Mouse (Mus musculus) thymus, adult 2 months (tissue): ENCODE measurements around the gene Tnnt2. TPM values are rescaled to one million over a fixed set of nuclear protein-coding genes. Genes with fewer than 3 reads are reported as not detected.
A peak's percentile ranks its signal among the peaks of the same experiment; 100 is the strongest.

Experiments
- DNase-seq: peaks from one replicate; pipeline ENCODE4 v3.0.0; 2021
- H3K27ac ChIP-seq: fragments of 200-500 bp; 2 replicates; pipeline ENCODE4 v1.5.1; 2012; ENCODE audit warnings: low read length, control low read depth; ENCODE audit not compliant: control insufficient read depth, insufficient read depth
- H3K27me3 ChIP-seq: fragments of 200-500 bp; 2 replicates; pipeline ENCODE4 v1.6.1; 2012; ENCODE audit warnings: mild to moderate bottlenecking, low read length, moderate library complexity, mixed read lengths; ENCODE audit not compliant: control insufficient read depth, insufficient read depth
- H3K36me3 ChIP-seq: fragments of 200-500 bp; 2 replicates; pipeline ENCODE4 v1.6.1; 2012; ENCODE audit warnings: mild to moderate bottlenecking, low read length, moderate library complexity; ENCODE audit not compliant: control insufficient read depth, insufficient read depth
- H3K4me1 ChIP-seq: fragments of 200-500 bp; replicated peaks from 2 replicates; pipeline ENCODE4 v1.6.1; 2012; ENCODE audit warnings: low read length; ENCODE audit not compliant: control insufficient read depth, insufficient read depth
- H3K4me3 ChIP-seq: fragments of 200-500 bp; 2 replicates; pipeline ENCODE4 v1.5.1; 2012; ENCODE audit warnings: mild to moderate bottlenecking, low read length, control low read depth, moderate library complexity; ENCODE audit not compliant: control insufficient read depth, insufficient read depth
- CTCF ChIP-seq: fragments of 200-500 bp; IDR thresholded peaks from 2 replicates; pipeline ENCODE4 v1.5.1; 2012; ENCODE audit warnings: mild to moderate bottlenecking, control low read depth, low read length, moderate library complexity, borderline replicate concordance; ENCODE audit not compliant: control insufficient read depth, poor library complexity, insufficient read depth; ENCODE audit errors: extremely low read depth
- POLR2A ChIP-seq: fragments of 200-500 bp; IDR thresholded peaks from 2 replicates; pipeline ENCODE4 v1.6.1; 2012; ENCODE audit warnings: mild to moderate bottlenecking, low read length, control low read depth, moderate library complexity; ENCODE audit not compliant: control insufficient read depth, poor library complexity, insufficient read depth; ENCODE audit errors: extremely low read depth
- WGBS: fragments of 180-500 bp; shearing (Covaris S2); methylation state at CpG from one replicate; pipeline ENCODE4 v1.1.7; 2018; 5-methylcytosine and 5-hydroxymethylcytosine counted together
- polyA plus RNA-seq: library from polyadenylated mRNA; depleted of rRNA; stranded (reverse); fragments of >200 nt; gene quantifications from 2 replicates; pipeline ENCODE4 v1.2.3, GENCODE M21; 2012

The Tnnt2 gene
- polyA plus RNA-seq, 1 experiment, result 90.4 TPM

DNA sequence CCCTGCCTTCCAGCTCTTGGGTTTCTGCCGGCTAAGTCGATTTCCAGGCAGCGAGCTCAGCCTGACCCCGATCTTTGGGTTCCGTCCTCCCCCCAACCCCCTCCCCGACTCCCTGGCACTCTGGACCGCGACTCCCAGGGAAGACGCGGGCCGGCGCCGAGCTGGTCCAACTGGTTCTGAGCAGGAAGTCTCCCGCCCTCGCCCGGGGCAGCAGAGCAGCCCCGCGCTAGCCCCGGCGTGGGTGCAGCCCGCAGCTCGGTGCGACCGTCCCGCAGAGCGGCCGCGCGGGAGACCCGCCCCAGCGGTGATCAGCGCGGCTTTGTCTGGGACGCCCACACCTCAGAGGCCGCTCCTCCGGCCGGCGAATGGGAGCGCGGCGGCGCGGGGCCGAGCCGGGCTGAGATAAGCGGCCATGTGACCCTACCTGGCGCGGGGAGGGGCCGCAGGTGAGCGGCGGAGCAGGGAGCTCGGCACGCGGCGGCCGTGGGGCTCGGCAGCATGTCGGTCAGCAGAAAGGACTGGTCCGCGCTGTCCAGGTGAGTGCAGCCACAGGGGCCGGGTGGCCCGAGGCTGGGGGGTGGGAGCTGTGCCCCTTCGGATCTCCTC lies 17.6 kb upstream of the Tnnt2 start, which contains the start of gene Lad1:
TSS of gene Lad1 (plus strand) at position 118 of the 606 bp plus-strand sequence.
- Histone ChIP-seq H3K27me3 (peaks cover 9% of the 10 kb centered on the region), H3K27ac (no peak within 1 kb of the TSS), H3K4me3 (peak within 1 kb of the TSS; percentile 27), H3K4me1 (peaks cover 36% of the 10 kb centered on the region), H3K36me3 (no peaks in the 10 kb centered on the region)
- TF ChIP-seq CTCF, result no peak
- 0 out of 2 replicates have a peak, but pooled peaks have one; percentile 22 for TF ChIP-seq POLR2A
- no peak for DNase-seq
- WGBS, result 1% methylated on average over 63 of the region's 63 CpGs

DNA sequence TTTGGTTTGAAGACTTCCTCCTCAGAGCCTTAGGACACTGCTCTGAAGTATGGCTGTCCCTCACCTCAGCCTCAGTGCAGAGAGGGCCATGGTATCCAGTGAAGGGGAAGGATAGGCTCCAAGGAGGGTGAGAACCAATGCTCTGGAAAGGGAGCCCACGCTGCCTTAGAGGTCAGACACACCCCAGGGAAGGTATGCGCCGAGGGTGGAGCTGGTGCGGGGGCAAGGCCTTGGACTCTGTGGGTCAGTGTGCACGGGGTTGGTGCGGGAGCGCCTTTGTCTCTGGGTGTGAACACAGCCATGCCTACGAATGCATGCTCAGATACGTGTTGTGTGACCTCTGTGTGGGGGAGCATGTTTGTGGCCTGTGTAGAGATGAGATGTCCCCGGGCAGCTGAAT lies 16.1 kb upstream of the Tnnt2 start:
- no peak for DNase-seq
- WGBS, result 95% methylated on average over 10 of the region's 10 CpGs
- no peaks in the 10 kb centered on the region for H3K36me3 ChIP-seq
- H3K27me3 ChIP-seq, result peaks cover 9% of the 10 kb centered on the region
- no peak overlapping the region; the same call in 1 of the 2 replicates for H3K4me3 ChIP-seq
- peaks cover 22% of the 10 kb centered on the region for H3K4me1 ChIP-seq
- TF ChIP-seq POLR2A, result no peak
- no peak for TF ChIP-seq CTCF
- H3K27ac ChIP-seq, result no peak overlapping the region

DNA sequence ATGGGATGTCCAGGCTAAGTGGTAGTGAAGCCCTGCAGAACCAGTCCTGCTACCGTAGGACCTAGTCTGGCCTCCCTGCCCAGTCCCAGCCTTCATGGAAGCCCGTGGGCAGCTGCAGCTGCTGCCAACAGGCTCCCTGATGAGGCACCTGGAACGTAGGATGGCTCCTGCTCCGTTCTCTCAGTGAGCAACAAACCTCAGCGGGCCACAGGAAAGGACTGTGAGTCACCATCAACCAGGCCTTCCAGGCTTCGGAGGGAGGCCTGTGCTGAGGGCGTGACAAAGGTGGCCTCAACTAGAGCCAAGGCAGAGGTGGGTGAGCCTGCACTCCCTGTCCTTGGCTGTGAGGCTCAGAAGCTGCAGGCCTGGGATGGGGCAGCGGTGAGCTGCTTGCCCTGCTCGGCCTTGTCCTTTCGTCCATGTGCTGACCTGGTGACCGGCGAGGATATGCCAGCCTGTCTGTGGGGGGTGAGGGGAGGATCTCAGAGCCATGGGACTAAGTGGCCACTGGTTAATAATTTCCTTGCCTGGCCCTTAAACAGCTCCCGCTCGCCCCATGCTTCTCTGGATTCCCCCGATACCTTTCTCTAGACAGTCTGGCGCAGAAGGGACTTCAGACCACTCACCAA lies 15.3 kb upstream of the Tnnt2 start:
- 95% methylated on average over 16 of the region's 16 CpGs for WGBS
- peaks cover 9% of the 10 kb centered on the region for H3K27me3 ChIP-seq
- TF ChIP-seq POLR2A (no peak), CTCF (no peak)
- DNase-seq, result no peak
- peaks cover 22% of the 10 kb centered on the region for H3K4me1 ChIP-seq
- H3K4me3 ChIP-seq, result no peak overlapping the region
- no peak overlapping the region for H3K27ac ChIP-seq
- no peaks in the 10 kb centered on the region for H3K36me3 ChIP-seq

DNA sequence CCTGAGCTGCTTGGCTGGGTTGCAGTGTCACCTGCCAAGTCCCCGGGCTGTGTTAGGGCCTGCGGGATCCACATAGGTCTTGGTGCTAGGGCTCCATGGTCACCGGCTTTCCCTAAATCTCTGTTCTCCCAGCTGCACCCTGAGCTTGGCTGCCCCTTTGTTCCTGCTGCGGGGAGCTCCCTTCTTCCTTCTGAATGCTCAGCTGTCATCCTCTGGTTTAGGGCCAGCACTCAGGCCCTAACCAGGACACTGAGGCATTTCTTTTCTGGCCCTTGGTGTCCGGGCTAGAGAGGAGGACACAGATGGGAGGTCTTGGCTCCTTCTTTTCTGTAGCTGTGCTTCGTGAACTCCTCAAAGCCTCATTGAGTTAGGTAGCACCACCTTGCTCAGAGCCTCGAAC lies 14.4 kb upstream of the Tnnt2 start:
- Histone ChIP-seq H3K36me3 (no peaks in the 10 kb centered on the region), H3K27ac (no peak overlapping the region), H3K27me3 (peaks cover 9% of the 10 kb centered on the region), H3K4me3 (no peak overlapping the region), H3K4me1 (peaks cover 22% of the 10 kb centered on the region)
- no peak for DNase-seq
- no peak for TF ChIP-seq CTCF
- no peak for TF ChIP-seq POLR2A
- 95% methylated on average over 7 of the region's 7 CpGs for whole genome bisulfite sequencing

DNA sequence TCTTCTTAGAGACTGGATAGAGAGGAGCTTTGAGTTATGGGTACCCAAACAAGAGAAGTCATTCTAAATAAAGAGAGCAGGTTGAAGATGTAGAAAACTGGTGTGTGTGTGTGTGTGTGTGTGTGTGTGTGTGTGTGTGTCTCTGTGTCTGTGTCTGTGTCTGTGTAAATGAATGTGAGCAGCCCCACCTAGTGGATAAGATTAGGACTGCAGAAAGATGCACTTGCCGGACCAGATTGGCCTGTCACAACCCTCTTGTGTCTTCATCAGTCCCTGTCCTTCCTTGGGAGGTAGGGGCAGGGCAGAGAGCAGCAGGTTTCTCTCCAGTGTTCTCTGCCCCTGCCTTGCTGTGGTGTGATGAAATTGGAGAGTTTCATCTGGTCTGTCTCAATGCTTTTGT lies 7.2 kb upstream of the Tnnt2 start:
- no peak overlapping the region for H3K4me3 ChIP-seq
- peaks cover 5% of the 10 kb centered on the region for H3K4me1 ChIP-seq
- TF ChIP-seq POLR2A (no peak), CTCF (no peak)
- H3K27me3 ChIP-seq, result no peaks in the 10 kb centered on the region
- H3K36me3 ChIP-seq, result no peaks in the 10 kb centered on the region
- DNase-seq, result peak; percentile 48
- H3K27ac ChIP-seq, result no peak overlapping the region
- 6% methylated on average over 1 of the region's 1 CpGs for WGBS

DNA sequence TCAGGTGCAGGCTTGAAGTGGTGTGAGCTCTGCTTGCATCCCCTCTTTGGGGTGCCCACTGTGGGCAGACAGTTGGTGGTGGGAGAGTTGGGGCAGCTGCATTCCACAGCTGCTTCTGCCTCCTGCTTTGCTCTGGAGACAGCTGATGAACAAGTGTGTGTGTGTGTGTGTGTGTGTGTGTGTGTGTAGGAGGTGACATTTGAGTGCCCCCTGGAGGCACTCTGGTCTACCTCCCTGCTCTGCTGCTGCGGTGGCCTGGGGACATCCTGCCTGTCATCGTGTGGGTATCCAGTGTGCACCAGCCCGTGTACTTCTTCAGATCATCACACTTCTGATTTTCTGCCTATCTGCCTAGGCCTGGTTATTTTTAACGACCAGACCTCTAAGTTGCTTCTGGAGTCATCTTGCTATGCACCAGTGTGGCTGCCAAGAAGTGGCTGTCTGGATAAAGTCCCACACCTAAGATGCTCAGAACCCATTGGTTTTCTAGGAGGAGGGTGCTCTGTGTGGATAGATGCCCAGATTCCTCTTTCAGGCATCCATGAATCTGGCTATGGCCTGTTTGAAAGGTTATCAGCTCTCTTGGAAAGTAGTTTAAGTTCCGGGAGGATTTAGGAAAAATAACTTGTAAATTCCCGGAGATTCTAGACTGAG lies 1.8 kb upstream of the Tnnt2 start:
- 52% methylated on average over 6 of the region's 6 CpGs for WGBS
- Histone ChIP-seq H3K4me3 (no peak overlapping the region), H3K4me1 (peaks cover 10% of the 10 kb centered on the region), H3K27me3 (no peaks in the 10 kb centered on the region), H3K27ac (no peak overlapping the region), H3K36me3 (no peaks in the 10 kb centered on the region)
- TF ChIP-seq POLR2A, result no peak
- DNase-seq, result peak; percentile 19
